Mouse (Mus musculus): Measurements from ENCODE around the gene Aloxe3. TPM values are rescaled to one million over a fixed set of nuclear protein-coding genes. Genes with fewer than 3 reads are reported as not detected.

Aloxe3 gene
- total RNA-seq, 2 experiments from 2014 or later = 1.1 to 1.6 TPM

DNA sequence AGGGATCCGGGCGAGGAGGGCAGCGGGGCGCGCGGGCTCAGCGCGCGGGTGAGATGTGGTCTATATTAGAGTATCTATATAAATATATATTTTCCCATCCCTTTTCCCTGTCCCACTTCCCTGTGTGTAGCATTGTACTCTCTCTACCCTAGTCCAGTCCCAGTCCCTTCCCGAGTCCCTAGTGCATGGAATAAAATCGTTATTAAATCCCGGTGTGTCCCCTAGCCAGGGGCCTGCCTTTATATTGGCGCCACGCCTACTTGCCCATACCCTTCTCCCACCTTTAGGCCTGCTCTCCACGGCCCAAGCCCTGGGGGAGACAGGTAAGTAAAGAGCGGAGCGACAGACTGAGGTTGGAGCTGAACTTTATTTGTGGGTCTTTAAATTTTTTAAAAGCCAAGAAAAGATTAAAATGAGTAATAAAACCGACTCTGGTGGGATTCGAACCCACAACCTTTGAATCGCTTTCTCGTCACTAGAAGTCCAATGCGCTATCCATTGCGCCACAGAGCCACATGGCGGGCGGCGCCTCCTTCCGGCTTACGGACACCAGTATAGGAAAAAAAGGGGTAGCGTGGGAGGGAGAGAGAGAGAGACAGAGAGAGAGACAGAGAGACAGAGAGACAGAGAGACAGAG is 2.5 kb upstream of the Aloxe3 start:
- peak; percentile 86 to 93 for DNase-seq (ENCODE audit: low spot score in 2 of 2)

- peak; percentile 93 to 95 for DNase-seq (ENCODE audit: low spot score in 2 of 2)
Observed at GRCm38 (mm10) chr11:69123693-69124497, 1.8 kb upstream of the Aloxe3 start.

DNA sequence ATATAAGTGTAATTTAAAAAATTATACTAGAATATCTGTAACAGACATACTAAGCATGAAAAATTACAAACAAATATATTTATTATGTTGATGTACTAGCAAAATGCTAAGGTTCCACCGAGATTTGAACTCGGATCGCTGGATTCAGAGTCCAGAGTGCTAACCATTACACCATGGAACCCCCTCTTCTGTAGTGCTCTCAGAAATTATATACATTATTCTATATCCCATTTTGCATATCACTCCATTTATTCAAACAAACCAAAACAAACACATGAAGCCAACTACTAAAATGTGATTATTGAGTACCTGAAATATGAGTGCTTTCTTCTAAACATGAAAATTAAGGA is 1.2 kb upstream of the Aloxe3 start:
- DNase-seq (ENCODE audit: low spot score in 2 of 2) = peak; percentile 61 to 62

DNA sequence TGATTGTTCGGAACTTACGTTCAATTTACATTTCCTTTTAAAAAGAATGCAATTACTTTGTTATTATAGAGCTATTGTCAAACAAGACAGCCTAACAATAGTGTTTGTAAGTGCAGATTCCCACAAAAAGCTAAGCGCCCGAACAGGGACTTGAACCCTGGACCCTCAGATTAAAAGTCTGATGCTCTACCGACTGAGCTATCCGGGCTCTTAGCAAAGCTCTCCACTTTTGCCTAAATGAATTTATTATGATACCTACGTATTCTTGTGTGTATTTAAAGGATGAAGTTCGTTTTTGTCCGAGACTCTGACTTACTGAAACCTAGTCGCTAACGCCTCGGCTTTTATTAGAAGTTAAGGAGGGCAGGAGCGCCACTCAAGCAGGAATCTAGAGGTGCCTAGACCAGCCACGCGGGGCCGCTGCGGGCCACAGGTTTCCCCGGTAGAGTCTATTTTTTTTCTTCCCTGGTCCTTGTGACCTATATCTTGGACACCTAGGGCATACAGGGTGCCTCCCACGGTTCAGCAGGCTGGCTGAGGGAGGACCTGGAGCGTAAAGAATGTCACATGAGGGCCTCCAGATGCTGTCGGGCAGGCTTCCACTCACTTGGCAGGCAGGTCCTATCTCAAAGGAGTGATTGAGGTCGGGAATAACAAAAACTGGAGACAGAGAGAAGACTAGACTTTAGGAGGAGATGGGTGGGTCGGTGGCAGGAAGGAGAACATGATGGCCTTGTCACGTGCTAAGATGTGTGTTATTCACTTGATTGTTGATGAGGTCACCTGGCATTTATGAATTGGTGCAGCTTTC is 450 bp upstream of the Aloxe3 start:
- DNase-seq (ENCODE audit: low spot score in 2 of 2) = peak; percentile 73 to 76

DNA sequence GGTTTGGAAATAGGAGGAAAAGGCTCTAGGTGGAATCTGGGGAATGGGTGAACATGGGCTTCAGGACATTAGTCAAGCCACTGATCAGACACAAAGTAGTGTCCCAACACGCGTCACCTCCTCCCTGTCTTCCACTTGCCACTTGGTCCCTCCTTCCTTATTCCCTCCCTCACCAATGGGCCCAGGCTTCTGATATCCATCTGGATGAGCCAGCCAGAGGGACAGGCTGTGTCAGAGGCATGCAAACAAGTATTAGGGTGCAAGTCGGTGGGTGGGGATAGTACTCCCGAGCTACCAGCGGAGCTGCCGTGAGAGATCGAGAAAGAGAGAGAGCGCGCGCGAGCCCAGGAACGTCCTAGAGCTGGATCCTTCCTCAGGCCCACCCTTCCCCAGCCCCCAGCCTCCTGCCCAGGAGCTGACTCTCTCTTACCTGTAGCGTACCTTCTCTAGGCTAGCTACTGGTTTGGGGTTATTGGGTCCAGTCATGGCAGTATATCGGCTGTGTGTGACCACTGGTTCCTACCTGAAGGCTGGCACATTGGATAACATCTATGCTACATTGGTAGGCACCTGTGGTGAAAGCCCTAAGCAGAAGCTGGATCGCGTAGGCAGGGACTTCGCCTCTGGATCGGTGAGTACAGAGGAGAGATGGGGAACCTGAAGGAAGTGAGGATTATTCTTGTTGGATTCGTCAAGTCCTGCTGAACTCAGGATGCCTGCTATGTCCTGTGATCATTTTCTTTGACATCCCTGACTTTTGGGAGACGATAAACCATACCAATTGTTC is 416 bp downstream of the Aloxe3 start:
- DNase-seq (ENCODE audit: low spot score in 2 of 2) = peak in 1 of 2 experiments; percentile 36

GRCm38 (mm10) chr11:69126706-69127095 is 1.0 kb downstream of the Aloxe3 start:
- no peak for DNase-seq (ENCODE audit: low spot score in 2 of 2)

- no peak for DNase-seq (ENCODE audit: low spot score in 2 of 2)
Observed at GRCm38 (mm10) chr11:69128426-69129122, 2.9 kb downstream of the Aloxe3 start.

DNA sequence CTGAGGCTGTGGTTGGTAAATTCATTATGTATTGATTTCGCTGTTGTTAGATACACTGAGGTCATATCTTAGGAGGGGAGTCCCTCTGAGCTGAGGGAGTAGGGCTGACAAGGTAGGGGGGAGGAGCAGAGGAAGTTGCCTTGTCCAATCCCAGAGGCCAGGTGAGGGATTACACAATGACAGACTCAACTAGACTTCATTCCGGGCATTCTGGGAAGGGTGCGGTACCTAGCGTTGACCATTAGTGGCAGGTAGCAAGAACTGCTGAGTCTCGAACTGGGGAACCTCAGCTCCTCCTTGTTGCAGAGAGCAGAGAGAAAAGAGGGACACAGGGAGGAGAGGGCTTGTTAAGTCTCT is 7.8 kb downstream of the Aloxe3 start:
- no peak for DNase-seq (ENCODE audit: low spot score in 2 of 2)

GRCm38 (mm10) chr11:69133923-69134621 is 8.4 kb downstream of the Aloxe3 start:
- DNase-seq (ENCODE audit: low spot score in 2 of 2) = peak; percentile 47 to 55

DNA sequence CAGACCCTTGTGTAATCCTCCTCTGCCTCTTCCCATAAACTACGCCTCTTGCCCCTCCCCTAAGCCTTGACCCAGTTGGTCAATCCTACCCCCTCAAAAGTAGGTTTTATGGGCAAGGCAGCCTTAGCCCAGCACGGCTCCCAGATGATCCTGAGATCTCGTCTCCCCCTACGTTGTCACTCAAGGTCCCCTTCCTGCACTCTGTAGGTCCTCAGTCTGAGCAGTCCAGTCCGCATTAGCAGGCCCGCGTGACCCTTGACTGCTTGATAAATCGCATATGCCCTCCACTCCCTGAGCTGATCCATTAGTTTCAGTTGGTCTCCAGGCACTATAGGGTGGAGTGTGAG is 8.9 kb downstream of the Aloxe3 start:
- DNase-seq (ENCODE audit: low spot score in 2 of 2) = no peak

DNA sequence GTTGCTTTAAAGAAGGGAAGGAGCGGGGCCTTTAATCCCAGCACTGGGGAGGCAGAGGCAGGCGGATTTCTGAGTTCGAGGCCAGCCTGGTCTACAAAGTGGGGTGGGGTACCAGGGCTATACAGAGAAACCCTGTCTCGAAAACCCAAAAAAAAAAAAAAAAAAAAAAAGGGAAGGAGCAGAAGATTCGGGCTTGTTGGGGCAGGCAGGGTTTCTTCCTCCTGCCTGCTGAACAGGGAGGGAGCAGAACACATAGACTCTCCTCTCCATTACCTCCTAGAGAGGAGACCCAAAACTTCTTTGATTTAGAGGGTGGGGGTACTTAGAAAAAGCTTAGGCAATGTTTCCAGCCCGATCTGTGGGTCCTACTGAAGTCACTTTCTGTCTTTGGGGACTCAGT is 9.7 kb downstream of the Aloxe3 start:
- DNase-seq (ENCODE audit: low spot score in 2 of 2) = no peak

GRCm38 (mm10) chr11:69147546-69147945 is 21.9 kb downstream of the Aloxe3 start:
- no peak for DNase-seq (ENCODE audit: low spot score in 2 of 2)

GRCm38 (mm10) chr11:69148451-69148960 is 22.8 kb downstream of the Aloxe3 start:
- no peak for DNase-seq (ENCODE audit: low spot score in 2 of 2)

- no peak for DNase-seq (ENCODE audit: low spot score in 2 of 2)
Observed at GRCm38 (mm10) chr11:69149728-69150127, 24.0 kb downstream of the Aloxe3 start.

- peak; percentile 60 to 70 for DNase-seq (ENCODE audit: low spot score in 2 of 2)
Observed at GRCm38 (mm10) chr11:69150444-69150843, 24.7 kb downstream of the Aloxe3 start.

GRCm38 (mm10) chr11:69151004-69151403 is 25.3 kb downstream of the Aloxe3 start:
- no peak for DNase-seq (ENCODE audit: low spot score in 2 of 2)

DNA sequence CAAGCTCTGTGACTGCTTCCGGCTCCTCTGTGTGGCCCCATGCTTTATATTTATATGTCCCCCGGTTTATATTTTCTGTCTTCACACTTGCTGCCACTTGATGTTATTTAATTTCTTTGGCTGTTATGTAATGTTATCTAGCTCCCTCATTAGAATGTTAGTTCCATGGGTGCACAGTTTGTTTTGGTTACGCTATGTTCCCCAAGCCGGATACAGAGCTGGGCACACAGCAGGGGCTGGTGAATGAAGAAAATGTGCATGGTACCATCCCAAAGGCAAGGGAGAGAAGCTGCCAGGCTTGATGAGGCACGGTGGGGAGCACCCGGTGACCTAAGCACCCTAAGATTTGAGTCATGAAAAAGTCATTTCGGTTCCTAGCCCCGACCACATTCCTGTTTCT is 28.1 kb downstream of the Aloxe3 start:
- DNase-seq (ENCODE audit: low spot score in 2 of 2) = no peak

GRCm38 (mm10) chr11:69155351-69155750 is 29.7 kb downstream of the Aloxe3 start:
- DNase-seq (ENCODE audit: low spot score in 2 of 2) = no peak

DNA sequence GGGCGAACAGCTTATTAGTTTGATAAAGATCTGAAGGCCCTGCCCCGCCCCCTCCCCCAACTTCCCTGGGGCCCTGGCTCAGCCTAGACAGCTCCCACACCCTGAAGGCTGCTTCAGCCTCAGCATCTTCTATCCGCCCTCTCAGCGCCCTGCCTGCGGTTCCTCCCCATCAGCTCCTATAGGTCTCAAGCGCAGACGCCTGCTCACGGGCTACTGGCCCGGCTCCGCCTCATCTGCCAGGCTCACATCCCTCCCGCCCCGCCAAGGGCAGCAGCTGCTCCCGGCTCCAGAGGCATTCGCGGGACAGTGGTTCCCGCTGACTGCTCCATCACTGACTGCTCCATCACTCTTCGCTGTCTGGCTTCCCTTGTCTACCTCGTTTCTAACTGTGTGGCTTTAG is 31.1 kb downstream of the Aloxe3 start, which contains the start of gene Alox12b:
Alox12b (plus strand) TSS at position 190 of the 400 bp plus-strand sequence.
- no peak for DNase-seq (ENCODE audit: low spot score in 2 of 2)

GRCm38 (mm10) chr11:69169313-69169712 is 43.6 kb downstream of the Aloxe3 start:
- DNase-seq (ENCODE audit: low spot score in 2 of 2) = no peak

All from adrenal gland, adult 18-20 months (tissue).